Mouse (Mus musculus): ENCODE data around the gene Mpp3. TPM values are rescaled to one million over a fixed set of nuclear protein-coding genes. Genes with fewer than 3 reads are reported as not detected.

Gene Mpp3
- polyA plus RNA-seq, 2 experiments, result 4.9 to 15.7 TPM

- Histone ChIP-seq H3K9ac (ENCODE audit: low read depth, low read length, severe bottlenecking) (no peak overlapping the region), H3K4me2 (replicated peaks; ENCODE audit: low read depth, low read length, severe bottlenecking) (no peak overlapping the region), H3K27ac (replicated peaks; ENCODE audit: low read depth, low read length) (no peak overlapping the region), H3K36me3 (ENCODE audit: control insufficient read depth, insufficient read depth, low read length) (peaks cover 4% of the 10 kb centered on the region; the same call in 1 of the 2 replicates), H3K9me3 (ENCODE audit: control insufficient read depth, low read length) (no peaks in the 10 kb centered on the region), H3K4me3 (replicated peaks; ENCODE audit: low read length) (no peak overlapping the region), H3K27me3 (ENCODE audit: control insufficient read depth, insufficient read depth, low read length) (no peaks in the 10 kb centered on the region), H3K4me1 (ENCODE audit: control insufficient read depth, insufficient read depth, low read length) (peaks cover 10% of the 10 kb centered on the region)
- ATAC-seq (ENCODE audit: low FRiP score, low read depth) (no peak), DNase-seq (ENCODE audit: low spot score) (no peak)
- no peak for TF ChIP-seq POLR2A (IDR thresholded peaks at IDR 0.05; ENCODE audit: borderline replicate concordance, extremely low read depth, insufficient read depth, insufficient read length)
- WGBS, result 87% methylated on average over 6 of the region's 6 CpGs
Measured at GRCm38 (mm10) chr11:102024084-102024758, 4.0 kb downstream of the Mpp3 start.

DNA sequence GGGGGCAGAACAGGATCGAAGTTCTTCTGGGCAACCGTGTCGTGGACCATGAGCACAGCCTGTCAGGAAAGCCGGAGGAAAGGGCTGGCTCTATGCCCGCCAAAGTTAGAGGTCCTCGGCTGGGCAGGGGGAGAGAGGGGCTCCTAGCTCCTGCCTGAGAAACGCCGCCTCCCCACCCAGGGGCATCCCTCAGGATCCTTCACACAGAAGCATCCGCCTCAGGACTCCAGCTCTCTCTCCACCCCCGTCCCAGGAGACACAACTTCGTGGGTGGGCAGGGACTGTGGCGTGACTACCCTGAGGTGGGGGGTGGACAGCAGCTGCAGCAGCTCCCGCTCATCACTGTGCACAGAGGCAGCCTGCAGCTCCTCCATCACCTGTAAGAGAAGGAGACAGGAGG, 4.9 kb downstream of the Mpp3 start:
- no peaks in the 10 kb centered on the region for H3K9me3 ChIP-seq (ENCODE audit: control insufficient read depth, low read length)
- H3K4me2 ChIP-seq (replicated peaks; ENCODE audit: low read depth, low read length, severe bottlenecking), result no peak overlapping the region
- no peak overlapping the region for H3K9ac ChIP-seq (ENCODE audit: low read depth, low read length, severe bottlenecking)
- 81% methylated on average over 13 of the region's 13 CpGs for WGBS
- peaks cover 4% of the 10 kb centered on the region; the same call in 1 of the 2 replicates for H3K36me3 ChIP-seq (ENCODE audit: control insufficient read depth, insufficient read depth, low read length)
- no peak for ATAC-seq (ENCODE audit: low FRiP score, low read depth)
- H3K4me3 ChIP-seq (replicated peaks; ENCODE audit: low read length), result no peak overlapping the region
- DNase-seq (ENCODE audit: low spot score), result no peak
- H3K27me3 ChIP-seq (ENCODE audit: control insufficient read depth, insufficient read depth, low read length), result no peaks in the 10 kb centered on the region
- no peak for TF ChIP-seq POLR2A (IDR thresholded peaks at IDR 0.05; ENCODE audit: borderline replicate concordance, extremely low read depth, insufficient read depth, insufficient read length)
- H3K4me1 ChIP-seq (ENCODE audit: control insufficient read depth, insufficient read depth, low read length), result peaks cover 10% of the 10 kb centered on the region
- no peak overlapping the region for H3K27ac ChIP-seq (replicated peaks; ENCODE audit: low read depth, low read length)

- Histone ChIP-seq H3K4me3 (replicated peaks; ENCODE audit: low read length) (no peak overlapping the region), H3K36me3 (ENCODE audit: control insufficient read depth, insufficient read depth, low read length) (peaks cover 9% of the 10 kb centered on the region; the same call in 1 of the 2 replicates), H3K9me3 (ENCODE audit: control insufficient read depth, low read length) (no peaks in the 10 kb centered on the region), H3K4me1 (ENCODE audit: control insufficient read depth, insufficient read depth, low read length) (peaks cover 6% of the 10 kb centered on the region; the same call in 1 of the 2 replicates), H3K9ac (ENCODE audit: low read depth, low read length, severe bottlenecking) (no peak overlapping the region), H3K27me3 (ENCODE audit: control insufficient read depth, insufficient read depth, low read length) (no peaks in the 10 kb centered on the region), H3K27ac (replicated peaks; ENCODE audit: low read depth, low read length) (no peak overlapping the region), H3K4me2 (replicated peaks; ENCODE audit: low read depth, low read length, severe bottlenecking) (no peak overlapping the region)
- no peak for ATAC-seq (ENCODE audit: low FRiP score, low read depth)
- no peak for TF ChIP-seq POLR2A (IDR thresholded peaks at IDR 0.05; ENCODE audit: borderline replicate concordance, extremely low read depth, insufficient read depth, insufficient read length)
- whole genome bisulfite sequencing, result 54% methylated on average over 5 of the region's 5 CpGs
- no peak for DNase-seq (ENCODE audit: low spot score)
Measured at GRCm38 (mm10) chr11:102021196-102021595, 7.1 kb downstream of the Mpp3 start.

DNA sequence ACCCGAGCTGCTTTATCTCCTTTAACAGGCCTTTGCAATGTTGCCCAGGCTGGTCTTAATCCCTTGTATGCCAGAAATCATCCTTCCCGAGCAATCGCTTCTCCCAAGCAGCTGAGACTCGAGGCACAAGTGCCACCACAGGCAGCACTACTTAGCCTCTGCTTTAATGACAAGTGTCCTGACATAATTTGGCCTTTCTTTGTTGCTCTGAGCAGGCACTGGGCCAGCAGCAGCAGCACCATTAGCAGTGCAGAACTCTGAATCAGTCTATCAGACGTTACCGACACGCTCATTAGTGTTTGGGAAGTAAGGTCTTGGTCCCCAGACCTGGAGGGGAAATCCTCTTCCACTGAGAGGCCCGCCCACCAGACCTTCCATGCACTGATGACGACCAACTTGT, 8.5 kb downstream of the Mpp3 start:
- Histone ChIP-seq H3K27ac (replicated peaks; ENCODE audit: low read depth, low read length) (no peak overlapping the region), H3K27me3 (ENCODE audit: control insufficient read depth, insufficient read depth, low read length) (no peaks in the 10 kb centered on the region), H3K36me3 (ENCODE audit: control insufficient read depth, insufficient read depth, low read length) (peaks cover 9% of the 10 kb centered on the region; the same call in 1 of the 2 replicates), H3K4me3 (replicated peaks; ENCODE audit: low read length) (no peak overlapping the region), H3K9me3 (ENCODE audit: control insufficient read depth, low read length) (no peaks in the 10 kb centered on the region), H3K4me2 (replicated peaks; ENCODE audit: low read depth, low read length, severe bottlenecking) (no peak overlapping the region), H3K4me1 (ENCODE audit: control insufficient read depth, insufficient read depth, low read length) (no peaks in the 10 kb centered on the region), H3K9ac (ENCODE audit: low read depth, low read length, severe bottlenecking) (no peak overlapping the region)
- ATAC-seq (ENCODE audit: low FRiP score, low read depth), result no peak
- TF ChIP-seq POLR2A (IDR thresholded peaks at IDR 0.05; ENCODE audit: borderline replicate concordance, extremely low read depth, insufficient read depth, insufficient read length), result no peak
- no peak for DNase-seq (ENCODE audit: low spot score)
- WGBS, result 81% methylated on average over 9 of the region's 9 CpGs

DNA sequence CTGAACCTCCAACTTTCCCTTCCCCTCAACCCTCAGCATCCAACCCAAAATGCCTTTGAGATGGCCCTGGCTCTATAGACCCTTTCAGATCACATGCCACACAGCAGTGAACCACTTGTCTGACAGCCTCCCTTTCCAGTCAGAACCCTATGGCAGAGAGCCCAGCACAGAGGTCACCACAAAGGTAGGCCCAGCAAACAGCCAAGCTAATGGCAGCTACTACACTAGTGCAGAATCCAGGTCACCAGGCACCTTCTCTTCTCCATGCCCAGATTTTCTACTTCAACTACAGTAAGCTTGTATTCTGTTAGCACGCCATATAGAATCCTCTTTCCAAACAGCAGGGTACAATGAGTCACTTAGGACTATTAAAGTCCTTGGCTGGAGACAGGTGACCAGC, 12.1 kb downstream of the Mpp3 start:
- no peaks in the 10 kb centered on the region for H3K9me3 ChIP-seq (ENCODE audit: control insufficient read depth, low read length)
- no peak for ATAC-seq (ENCODE audit: low FRiP score, low read depth)
- no peak for DNase-seq (ENCODE audit: low spot score)

More for the DNA sequence above, 12.1 kb downstream of the Mpp3 start:
- H3K4me2 ChIP-seq (replicated peaks; ENCODE audit: low read depth, low read length, severe bottlenecking), result no peak overlapping the region
- 75% methylated on average over 1 of the region's 1 CpGs for WGBS
- no peaks in the 10 kb centered on the region for H3K27me3 ChIP-seq (ENCODE audit: control insufficient read depth, insufficient read depth, low read length)
- H3K4me3 ChIP-seq (replicated peaks; ENCODE audit: low read length), result no peak overlapping the region
- H3K4me1 ChIP-seq (ENCODE audit: control insufficient read depth, insufficient read depth, low read length), result no peaks in the 10 kb centered on the region
- H3K27ac ChIP-seq (replicated peaks; ENCODE audit: low read depth, low read length), result no peak overlapping the region
- H3K36me3 ChIP-seq (ENCODE audit: control insufficient read depth, insufficient read depth, low read length), result peaks cover 11% of the 10 kb centered on the region
- no peak overlapping the region for H3K9ac ChIP-seq (ENCODE audit: low read depth, low read length, severe bottlenecking)
- no peak for TF ChIP-seq POLR2A (IDR thresholded peaks at IDR 0.05; ENCODE audit: borderline replicate concordance, extremely low read depth, insufficient read depth, insufficient read length)
